Mouse (Mus musculus) heart, embryonic 15.5 days (tissue): Measurements from ENCODE around the gene Chrne. TPM values are rescaled to one million over a fixed set of nuclear protein-coding genes. Genes with fewer than 3 reads are reported as not detected.

ENCODE experiments used
- ATAC-seq: fragments of 200-750 bp; cut with Nextera tagmentation; replicated peaks from 2 replicates; pipeline ENCODE4 v1.8.0; 2017; ENCODE audit warnings: low read depth, moderate TSS enrichment; ENCODE audit not compliant: insufficient number of reproducible peaks, insufficient read depth, low FRiP score
- H3K27ac ChIP-seq: fragments of 300-500 bp; sonication (generic); 2 replicates; pipeline ENCODE4 v1.5.1; 2015; ENCODE audit warnings: mild to moderate bottlenecking, inconsistent platforms
- H3K27me3 ChIP-seq: fragments of 300-500 bp; sonication (generic); 2 replicates; pipeline ENCODE4 v1.6.1; 2015; ENCODE audit warnings: inconsistent platforms
- H3K36me3 ChIP-seq: fragments of 300-500 bp; sonication (generic); 2 replicates; pipeline ENCODE4 v1.6.1; 2015; ENCODE audit warnings: mild to moderate bottlenecking, inconsistent platforms
- H3K4me1 ChIP-seq: fragments of 300-500 bp; sonication (generic); replicated peaks from 2 replicates; pipeline ENCODE4 v1.6.1; 2015; ENCODE audit warnings: inconsistent platforms
- H3K4me2 ChIP-seq: fragments of 300-500 bp; sonication (generic); 2 replicates; pipeline ENCODE4 v1.6.1; 2015; ENCODE audit warnings: inconsistent platforms, mild to moderate bottlenecking, moderate library complexity
- H3K4me3 ChIP-seq: fragments of 300-500 bp; sonication (generic); 2 replicates; pipeline ENCODE4 v1.5.1; 2015; ENCODE audit warnings: mild to moderate bottlenecking, inconsistent platforms
- H3K9ac ChIP-seq: fragments of 300-500 bp; sonication (generic); 2 replicates; pipeline ENCODE4 v1.6.1; 2015; ENCODE audit warnings: mild to moderate bottlenecking, inconsistent platforms
- H3K9me3 ChIP-seq: fragments of 300-500 bp; sonication (generic); replicated peaks from 2 replicates; pipeline ENCODE4 v1.6.1; 2016; ENCODE audit warnings: inconsistent platforms
- WGBS: fragments of 180-500 bp; shearing (Covaris S2); methylation state at CpG from one replicate; pipeline ENCODE4 v1.1.7; 2015; ENCODE audit warnings: mixed read lengths; 5-methylcytosine and 5-hydroxymethylcytosine counted together
- polyA plus RNA-seq: library from polyadenylated mRNA; unstranded; fragments of >200 nt; fragmentation: Nextera tagmentation; extraction: Ambion mirVana; gene quantifications from 2 replicates; pipeline ENCODE4 v1.2.1, GENCODE M21; 2015

The Chrne gene
- polyA plus RNA-seq = 0.30 TPM in 1 of 2 replicates, not detected in the other

DNA sequence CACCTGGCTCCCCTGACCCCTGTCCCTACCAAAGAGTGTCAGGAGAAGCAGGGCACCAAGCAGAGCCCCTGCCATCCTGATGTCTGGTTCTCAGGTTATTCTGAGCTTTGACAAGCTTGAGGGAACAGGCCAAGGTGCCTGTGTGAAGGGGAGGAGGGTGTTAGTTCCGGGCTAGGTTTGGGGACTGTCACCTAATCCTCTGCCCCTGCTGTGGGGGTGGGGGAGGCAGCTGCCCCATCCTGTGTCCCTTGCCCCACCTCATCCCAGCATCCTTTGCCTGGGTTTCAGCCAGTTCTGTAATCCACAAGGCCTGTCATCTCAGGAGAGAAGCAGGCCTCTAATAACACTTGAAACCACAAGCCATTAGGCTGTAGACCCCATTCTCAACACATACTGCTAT lies at the start of gene Chrne:
Chrne (minus strand) TSS at position 116 of the 400 bp plus-strand sequence.
- no peak within 1 kb of the TSS for H3K27ac ChIP-seq
- H3K9me3 ChIP-seq = no peaks in the 10 kb centered on the region
- peaks cover 21% of the 10 kb centered on the region for H3K4me1 ChIP-seq
- no peak within 1 kb of the TSS for H3K4me3 ChIP-seq
- H3K36me3 ChIP-seq = no peaks in the 10 kb centered on the region
- H3K27me3 ChIP-seq = peaks cover 6% of the 10 kb centered on the region
- no peak for ATAC-seq
- no peak within 1 kb of the TSS for H3K4me2 ChIP-seq
- no peak within 1 kb of the TSS for H3K9ac ChIP-seq
- WGBS = 27% methylated on average over 1 of the region's 1 CpGs

DNA sequence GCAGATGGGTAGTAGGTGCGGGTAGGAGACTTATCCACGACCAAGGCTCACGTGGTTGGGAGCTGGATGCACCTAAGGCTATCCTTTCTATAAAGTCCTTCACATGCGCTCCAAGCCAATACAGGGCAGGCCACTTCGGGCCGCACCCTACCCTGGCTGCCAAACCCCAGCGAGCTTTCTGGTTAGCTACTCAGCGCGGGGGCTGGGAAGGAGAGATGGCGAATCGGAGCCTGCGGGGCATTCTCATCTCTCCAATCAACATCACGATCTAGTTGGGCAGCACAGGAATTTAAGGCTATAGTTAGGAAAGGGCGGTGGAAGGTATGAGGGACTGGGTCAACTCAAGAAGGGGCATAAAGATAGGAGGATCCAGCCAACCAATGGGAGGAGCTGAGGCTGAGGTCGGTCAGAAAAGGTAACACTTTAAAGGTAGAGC lies 49.3 kb upstream of the Chrne start:
- H3K4me3 ChIP-seq = peak overlapping the region; percentile 61
- no peaks in the 10 kb centered on the region for H3K9me3 ChIP-seq
- no peak; the same call in 1 of the 2 replicates for ATAC-seq
- no peaks in the 10 kb centered on the region for H3K27me3 ChIP-seq
- peak overlapping the region; percentile 68 for H3K4me2 ChIP-seq
- H3K36me3 ChIP-seq = peaks cover 28% of the 10 kb centered on the region
- under 1% methylated on average over 15 of the region's 15 CpGs for whole genome bisulfite sequencing
- H3K9ac ChIP-seq = peak overlapping the region; percentile 49
- peaks cover 23% of the 10 kb centered on the region for H3K4me1 ChIP-seq
- peak overlapping the region; percentile 97 for H3K27ac ChIP-seq

DNA sequence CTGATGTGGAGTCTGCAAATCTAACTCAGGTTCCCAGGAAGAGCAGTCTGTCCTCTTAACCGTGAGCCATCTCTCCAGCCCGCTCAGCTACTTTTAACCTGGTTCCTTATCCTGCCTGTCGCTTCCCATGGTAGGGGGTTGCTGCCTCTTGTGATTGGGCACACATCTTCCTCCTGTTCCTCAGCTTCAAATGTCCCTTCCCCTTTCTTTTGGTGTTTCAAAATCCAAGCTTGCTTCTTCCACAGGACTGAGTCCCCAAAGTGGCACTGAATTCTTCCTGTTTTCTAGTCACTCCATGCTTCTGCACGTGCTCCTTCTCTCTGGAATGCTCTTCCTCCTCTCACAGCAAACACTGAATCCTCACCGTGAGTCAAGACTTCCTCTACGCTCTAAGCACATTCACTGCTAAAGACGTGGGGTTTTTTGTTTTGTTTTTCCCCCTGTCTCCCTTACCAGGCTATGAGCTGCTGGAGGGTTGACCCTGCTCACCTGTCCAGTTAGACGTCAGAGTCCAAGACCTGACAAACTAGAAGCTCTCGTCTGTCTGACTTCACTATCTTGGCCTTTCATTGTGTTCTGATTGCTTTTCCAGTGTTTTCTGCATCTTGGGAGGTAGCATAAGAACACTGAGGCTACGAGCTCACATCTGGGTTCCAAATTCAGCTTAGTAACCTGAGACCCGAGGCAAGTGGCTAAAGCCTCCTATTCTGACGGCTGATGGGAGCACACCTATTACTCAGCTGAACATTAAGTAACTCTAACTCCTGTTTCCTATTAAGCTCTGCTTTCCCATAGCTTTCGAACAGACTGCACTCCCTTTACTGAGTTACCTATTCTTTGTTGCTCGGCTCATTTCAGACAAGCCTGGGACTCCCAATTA lies 48.5 kb upstream of the Chrne start:
- peaks cover 26% of the 10 kb centered on the region for H3K4me1 ChIP-seq

DNA sequence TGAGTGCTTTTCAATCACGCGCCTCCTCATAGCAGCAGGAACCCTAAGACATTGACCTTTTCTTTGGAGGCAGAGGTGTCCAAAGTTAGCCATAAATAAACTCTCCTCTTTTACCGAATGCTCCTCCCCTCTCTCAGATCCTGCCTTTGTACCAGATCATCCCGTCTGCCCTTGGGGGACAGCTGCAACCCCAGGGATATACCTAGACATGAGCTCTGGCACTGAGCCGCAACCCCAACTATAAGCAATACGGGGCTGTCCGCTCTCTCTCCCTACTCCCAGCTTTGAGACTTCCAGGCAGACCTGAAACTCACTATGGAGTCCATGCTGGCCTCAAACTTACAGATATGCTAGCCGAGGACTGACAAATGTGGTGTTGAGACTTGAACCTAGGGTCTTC lies 47.7 kb upstream of the Chrne start:
- H3K9me3 ChIP-seq = no peaks in the 10 kb centered on the region
- H3K9ac ChIP-seq = no peak overlapping the region
- WGBS = 94% methylated on average over 8 of the region's 8 CpGs
- H3K4me1 ChIP-seq = peaks cover 26% of the 10 kb centered on the region
- H3K27ac ChIP-seq = no peak overlapping the region
- no peaks in the 10 kb centered on the region for H3K27me3 ChIP-seq
- H3K4me3 ChIP-seq = no peak overlapping the region
- ATAC-seq = no peak
- H3K4me2 ChIP-seq = no peak overlapping the region
- peaks cover 44% of the 10 kb centered on the region for H3K36me3 ChIP-seq

More for the DNA sequence above, 48.5 kb upstream of the Chrne start:
- 64% methylated on average over 14 of the region's 14 CpGs for WGBS
- ATAC-seq = no peak
- peaks cover 36% of the 10 kb centered on the region for H3K36me3 ChIP-seq
- H3K27ac ChIP-seq = peak overlapping the region; percentile 97
- H3K4me2 ChIP-seq = peak overlapping the region; percentile 68
- no peaks in the 10 kb centered on the region for H3K9me3 ChIP-seq
- H3K9ac ChIP-seq = peak overlapping the region; percentile 49
- H3K4me3 ChIP-seq = peak overlapping the region; percentile 61
- H3K27me3 ChIP-seq = no peaks in the 10 kb centered on the region

DNA sequence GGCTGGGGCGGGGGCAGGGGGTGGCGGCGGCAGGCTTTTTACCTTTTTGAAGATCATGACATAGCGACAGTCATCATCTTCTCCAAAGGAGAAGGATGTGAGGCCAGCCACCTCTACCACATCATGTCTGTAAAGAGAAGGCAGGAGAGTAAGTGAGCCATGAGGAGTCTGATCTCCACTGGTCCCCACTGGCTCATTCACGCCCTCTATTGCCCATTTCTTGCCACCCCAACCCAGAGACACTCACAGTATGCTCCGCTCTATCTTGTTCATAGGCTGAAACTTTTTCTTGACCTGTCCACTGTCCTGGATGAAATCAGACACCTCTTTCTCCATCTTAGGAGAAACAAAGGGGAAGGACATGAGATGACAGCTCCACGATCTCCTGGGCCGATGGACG lies 45.7 kb upstream of the Chrne start:
- Histone ChIP-seq H3K27ac (no peak overlapping the region), H3K27me3 (no peaks in the 10 kb centered on the region), H3K4me1 (peaks cover 28% of the 10 kb centered on the region), H3K9me3 (no peaks in the 10 kb centered on the region), H3K9ac (no peak overlapping the region), H3K4me3 (no peak overlapping the region), H3K36me3 (peaks cover 56% of the 10 kb centered on the region), H3K4me2 (no peak overlapping the region)
- ATAC-seq = no peak
- 93% methylated on average over 9 of the region's 9 CpGs for WGBS

DNA sequence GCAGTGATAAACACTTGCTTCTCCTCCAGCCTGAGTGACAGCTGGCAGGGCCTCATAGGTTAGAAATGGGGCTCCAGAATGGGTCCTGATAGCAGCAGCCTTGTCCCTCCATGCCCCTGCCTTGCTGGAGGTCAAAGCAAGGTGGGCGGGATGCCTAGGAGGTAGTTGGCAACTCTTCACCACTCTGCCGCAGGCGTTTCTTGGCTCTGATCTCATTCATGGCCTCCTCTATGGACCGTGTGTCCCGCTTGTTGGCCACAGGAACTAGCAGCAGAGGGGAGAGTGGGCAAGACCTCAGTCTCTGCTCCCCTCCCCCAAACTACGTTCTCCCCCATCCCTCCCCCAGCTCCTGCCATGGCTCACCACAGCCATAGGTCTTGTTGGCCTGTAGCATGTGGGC lies 44.9 kb upstream of the Chrne start:
- Histone ChIP-seq H3K4me1 (peaks cover 31% of the 10 kb centered on the region), H3K27me3 (no peaks in the 10 kb centered on the region), H3K9me3 (no peaks in the 10 kb centered on the region), H3K4me3 (no peak overlapping the region), H3K4me2 (no peak overlapping the region), H3K36me3 (peaks cover 56% of the 10 kb centered on the region), H3K27ac (no peak overlapping the region; the same call in 1 of the 2 replicates), H3K9ac (no peak overlapping the region)
- WGBS = 65% methylated on average over 6 of the region's 6 CpGs
- no peak for ATAC-seq

DNA sequence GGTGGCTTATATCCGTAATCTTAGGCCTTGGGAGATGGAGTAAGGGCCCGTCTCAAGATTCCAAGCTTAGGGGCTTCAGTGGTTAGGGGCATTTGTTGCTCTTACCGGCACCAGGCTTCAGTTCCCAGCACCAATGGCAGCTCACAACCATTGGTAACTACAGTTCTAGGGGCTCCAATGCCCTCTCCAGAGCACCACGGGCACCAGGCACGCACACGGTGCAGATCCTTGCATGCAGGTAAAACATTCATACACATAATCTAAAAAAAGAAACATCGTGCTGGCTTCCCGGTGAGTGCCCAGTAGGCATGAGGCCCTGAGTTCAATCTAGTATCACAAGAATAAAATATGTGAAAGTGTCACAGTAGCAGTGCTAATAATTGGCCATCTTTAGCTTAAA lies 44.1 kb upstream of the Chrne start:
- Histone ChIP-seq H3K36me3 (peaks cover 56% of the 10 kb centered on the region), H3K4me3 (no peak overlapping the region), H3K27me3 (no peaks in the 10 kb centered on the region), H3K9me3 (no peaks in the 10 kb centered on the region), H3K9ac (no peak overlapping the region), H3K4me1 (peaks cover 39% of the 10 kb centered on the region), H3K27ac (no peak overlapping the region), H3K4me2 (no peak overlapping the region)
- WGBS = 72% methylated on average over 8 of the region's 8 CpGs
- ATAC-seq = no peak

DNA sequence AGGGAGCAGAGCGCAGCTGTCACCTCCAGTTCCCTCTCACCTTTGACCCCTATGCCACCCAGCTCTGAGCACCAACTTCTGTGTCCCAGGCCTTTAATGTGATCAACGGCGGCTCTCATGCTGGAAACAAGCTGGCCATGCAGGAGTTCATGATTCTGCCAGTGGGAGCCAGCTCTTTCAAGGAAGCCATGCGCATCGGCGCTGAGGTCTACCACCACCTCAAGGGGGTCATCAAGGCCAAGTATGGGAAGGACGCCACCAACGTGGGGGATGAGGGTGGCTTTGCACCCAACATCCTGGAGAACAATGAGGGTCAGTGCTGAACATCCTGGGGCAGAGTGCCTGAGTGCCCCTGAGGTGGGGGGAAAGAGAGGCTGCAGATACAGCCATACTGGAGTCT lies 41.6 kb upstream of the Chrne start:
- Histone ChIP-seq H3K36me3 (peaks cover 46% of the 10 kb centered on the region), H3K27ac (no peak overlapping the region), H3K9ac (no peak overlapping the region), H3K4me2 (no peak overlapping the region), H3K4me3 (no peak overlapping the region), H3K27me3 (no peaks in the 10 kb centered on the region), H3K9me3 (no peaks in the 10 kb centered on the region), H3K4me1 (peaks cover 49% of the 10 kb centered on the region)
- whole genome bisulfite sequencing = 83% methylated on average over 8 of the region's 8 CpGs
- no peak for ATAC-seq

DNA sequence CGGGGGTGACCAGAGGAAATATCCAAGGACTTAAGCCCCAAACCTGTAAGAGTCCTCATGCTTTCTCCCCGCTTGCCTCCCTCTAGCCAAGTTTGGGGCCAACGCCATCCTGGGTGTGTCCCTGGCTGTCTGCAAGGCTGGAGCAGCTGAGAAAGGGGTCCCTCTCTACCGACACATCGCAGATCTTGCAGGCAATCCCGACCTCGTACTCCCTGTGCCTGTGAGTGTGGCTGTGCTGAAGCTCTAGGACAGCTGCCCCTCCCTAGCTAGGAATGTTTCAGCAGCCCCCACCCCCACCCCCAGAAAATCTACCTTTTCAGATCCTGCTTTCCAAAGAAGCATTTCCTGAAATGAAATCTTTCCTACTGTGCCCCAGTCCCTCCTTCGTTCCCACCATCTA lies 39.9 kb upstream of the Chrne start:
- no peaks in the 10 kb centered on the region for H3K9me3 ChIP-seq
- H3K4me3 ChIP-seq = peak overlapping the region; percentile 98
- no peak overlapping the region for H3K9ac ChIP-seq
- ATAC-seq = no peak
- H3K36me3 ChIP-seq = peaks cover 30% of the 10 kb centered on the region
- 56% methylated on average over 8 of the region's 8 CpGs for WGBS
- peak overlapping the region; percentile 93 for H3K4me2 ChIP-seq
- peaks cover 53% of the 10 kb centered on the region for H3K4me1 ChIP-seq
- no peak overlapping the region for H3K27ac ChIP-seq
- H3K27me3 ChIP-seq = no peaks in the 10 kb centered on the region

DNA sequence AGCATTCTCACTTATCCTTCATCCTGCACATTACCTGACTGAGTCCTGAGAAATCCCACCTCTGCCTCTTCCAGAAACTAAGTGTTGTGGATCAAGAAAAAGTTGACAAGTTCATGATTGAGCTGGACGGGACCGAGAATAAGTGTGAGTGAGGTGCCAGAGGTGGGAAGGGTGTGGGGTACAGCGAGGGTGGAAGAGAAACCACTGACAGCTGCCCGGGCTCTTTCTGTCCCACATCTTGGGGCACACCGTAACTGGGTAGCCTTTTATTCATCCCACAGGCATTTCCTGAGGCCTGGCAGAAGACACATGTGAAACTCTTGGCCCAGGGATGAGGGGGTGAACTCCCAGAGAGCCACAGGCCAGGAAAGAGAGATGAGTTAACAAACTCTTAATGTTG lies 39.5 kb upstream of the Chrne start:
- peaks cover 53% of the 10 kb centered on the region for H3K4me1 ChIP-seq
- H3K4me2 ChIP-seq = peak overlapping the region; percentile 93
- peak overlapping the region; percentile 98 for H3K4me3 ChIP-seq
- no peaks in the 10 kb centered on the region for H3K9me3 ChIP-seq
- no peaks in the 10 kb centered on the region for H3K27me3 ChIP-seq
- 69% methylated on average over 5 of the region's 5 CpGs for WGBS
- ATAC-seq = no peak
- H3K9ac ChIP-seq = peak overlapping the region; percentile 59
- peaks cover 28% of the 10 kb centered on the region for H3K36me3 ChIP-seq
- peak overlapping the region; percentile 99 for H3K27ac ChIP-seq

DNA sequence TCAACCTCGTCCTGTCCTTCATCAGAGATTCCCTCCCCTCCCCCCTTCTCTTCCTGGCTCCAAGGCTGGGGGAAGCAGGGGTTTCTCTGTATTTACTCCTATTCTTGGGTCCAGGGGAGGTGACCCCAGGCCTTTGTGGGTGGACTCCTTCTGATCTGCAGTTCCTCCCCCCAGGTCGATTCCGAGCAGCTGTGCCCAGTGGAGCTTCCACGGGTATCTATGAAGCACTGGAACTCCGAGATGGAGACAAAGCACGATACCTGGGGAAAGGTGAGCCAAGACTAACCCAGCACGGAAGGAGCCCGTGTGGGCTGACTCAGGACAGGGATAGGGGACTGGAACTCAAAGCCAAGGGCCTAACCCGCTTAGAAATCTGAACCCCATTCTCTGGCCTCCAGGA lies 39.0 kb upstream of the Chrne start:
- 47% methylated on average over 9 of the region's 9 CpGs for WGBS
- no peak for ATAC-seq
- Histone ChIP-seq H3K27me3 (no peaks in the 10 kb centered on the region), H3K9ac (peak overlapping the region; percentile 59), H3K9me3 (no peaks in the 10 kb centered on the region), H3K4me2 (peak overlapping the region; percentile 93), H3K27ac (peak overlapping the region; percentile 99), H3K36me3 (peaks cover 25% of the 10 kb centered on the region), H3K4me3 (peak overlapping the region; percentile 98), H3K4me1 (peaks cover 54% of the 10 kb centered on the region)

DNA sequence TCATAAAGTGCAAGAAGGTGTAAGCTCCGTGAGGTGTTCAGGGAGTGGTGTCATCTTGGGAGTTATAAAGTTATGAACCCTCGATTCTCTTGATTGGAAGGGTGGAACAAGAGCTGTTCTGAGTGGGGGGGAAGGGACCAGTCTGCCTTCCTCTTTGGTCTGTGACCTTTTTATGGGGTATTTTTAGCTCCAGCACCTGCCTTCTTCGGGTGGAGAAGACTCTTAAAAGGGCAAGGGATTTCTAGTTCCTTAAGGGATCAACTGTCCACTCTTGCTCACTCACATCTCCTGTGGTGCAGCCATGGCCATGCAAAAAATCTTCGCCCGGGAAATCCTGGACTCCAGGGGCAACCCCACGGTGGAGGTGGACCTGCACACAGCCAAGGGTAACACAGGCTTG lies 38.6 kb upstream of the Chrne start:
- peak overlapping the region; percentile 98 for H3K4me3 ChIP-seq
- no peaks in the 10 kb centered on the region for H3K9me3 ChIP-seq
- no peaks in the 10 kb centered on the region for H3K27me3 ChIP-seq
- ATAC-seq = no peak
- WGBS = 34% methylated on average over 6 of the region's 6 CpGs
- peak overlapping the region; percentile 99 for H3K27ac ChIP-seq
- peaks cover 57% of the 10 kb centered on the region for H3K4me1 ChIP-seq
- peaks cover 25% of the 10 kb centered on the region for H3K36me3 ChIP-seq
- H3K4me2 ChIP-seq = peak overlapping the region; percentile 93
- H3K9ac ChIP-seq = peak overlapping the region; percentile 59
